Mouse (Mus musculus) heart, postnatal 36 days (tissue): ENCODE measurements around the gene Olfr585. TPM values are rescaled to one million over a fixed set of nuclear protein-coding genes. Genes with fewer than 3 reads are reported as not detected.

Experiments used
- DNase-seq, 2 experiments: peaks; one replicate each; pipeline ENCODE4 v3.0.0; 2021 to 2022
- intact Hi-C: fragments of 180-260 bp; cut with DNase I; formaldehyde crosslinking; loops from one replicate; pipeline ENCODE4 v1.15.1; 2025
- total RNA-seq, 2 experiments: library from RNA; stranded (reverse); gene quantifications; 2 replicates each; pipeline ENCODE4 v1.2.3; 2021

Olfr585 gene
- not detected for total RNA-seq

DNA sequence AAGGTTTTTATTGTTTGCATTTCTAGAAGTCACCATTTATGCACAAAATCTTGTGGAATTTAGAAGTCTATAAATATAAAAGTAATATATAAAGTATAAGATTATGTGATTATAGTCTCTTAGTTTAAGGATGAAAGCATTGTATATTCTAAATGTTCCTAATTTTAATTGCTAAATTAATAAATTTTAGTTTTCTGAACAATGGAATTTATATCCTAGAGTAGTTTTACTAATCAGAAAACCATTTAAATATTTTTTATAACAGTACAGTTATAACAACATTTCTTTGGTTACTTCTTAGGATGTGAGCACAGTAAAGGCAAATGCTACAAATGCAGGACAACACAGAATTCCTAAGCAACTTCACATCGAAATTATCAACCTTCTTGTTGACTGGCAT, at the start of gene Olfr585:
Gene Olfr585, plus strand, starts transcription at position 301 of the 400 bp plus-strand sequence.
- no peak for DNase-seq
- intact Hi-C loops, result no loop called here

DNA sequence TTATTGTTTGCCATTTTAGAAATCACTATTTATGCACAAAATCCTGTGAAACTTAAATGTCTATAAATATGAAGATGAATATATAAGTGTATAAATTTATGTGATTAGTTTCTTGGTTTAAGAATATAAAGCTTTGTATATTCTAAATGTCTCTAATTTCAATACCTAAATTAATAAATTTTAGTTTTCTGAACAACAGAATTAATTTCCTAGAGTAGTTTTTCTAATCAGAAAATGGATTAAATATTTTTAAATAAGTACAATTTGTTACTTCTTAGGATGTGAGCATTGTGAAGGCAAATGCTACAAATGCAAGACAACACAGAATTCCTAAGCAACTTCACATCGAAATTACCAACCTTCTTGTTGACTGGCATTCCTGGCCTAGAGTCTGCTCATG, 46.5 kb upstream of the Olfr585 start, which contains the start of gene Olfr583:
Gene Olfr583, plus strand, starts transcription at position 301 of the 400 bp plus-strand sequence.
- intact Hi-C loops, result no loop called here
- no peak for DNase-seq

DNA sequence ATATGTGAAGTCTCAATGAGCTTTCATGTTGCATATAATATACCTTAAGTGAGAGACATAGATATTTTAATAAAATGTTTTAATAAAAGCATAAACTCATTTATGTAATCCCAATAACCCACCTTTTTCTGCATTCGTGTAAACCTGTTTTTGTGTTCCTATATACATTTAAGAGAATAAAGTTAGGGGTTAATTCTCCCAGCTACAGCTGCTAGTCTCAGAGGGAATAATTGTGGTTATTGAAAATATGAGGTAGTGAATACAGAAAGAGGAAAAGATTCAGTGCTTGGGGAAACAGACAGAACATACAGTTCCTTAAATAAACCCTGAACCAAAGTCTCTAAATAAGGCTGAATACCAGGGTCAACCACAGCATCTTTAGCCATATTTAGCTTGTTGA, 15.9 kb upstream of the Olfr585 start, which contains the start of gene Olfr584:
Gene Olfr584, plus strand, starts transcription at position 301 of the 400 bp plus-strand sequence.
- intact Hi-C loops, result no loop called here
- DNase-seq, result no peak

DNA sequence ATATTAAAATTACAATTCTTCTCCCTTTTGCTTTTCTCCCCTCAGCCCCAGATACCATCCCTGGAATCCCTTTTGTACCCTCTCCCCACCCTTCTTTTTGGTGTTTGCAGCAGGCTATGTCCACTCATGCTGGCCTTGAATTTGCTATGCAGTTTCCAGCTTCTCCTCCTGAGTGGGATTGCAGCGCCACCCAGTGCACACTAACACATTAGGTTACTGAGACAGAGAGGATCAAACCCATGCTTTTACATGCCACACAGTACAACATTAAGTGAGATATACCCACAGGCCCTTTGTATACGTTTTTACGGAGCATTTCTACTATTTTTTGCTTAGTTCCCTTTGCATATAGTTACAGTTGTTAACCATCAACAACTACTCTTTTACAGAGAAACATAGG, 21.9 kb downstream of the Olfr585 start:
- intact Hi-C loops, result no loop called here
- DNase-seq, result no peak

DNA sequence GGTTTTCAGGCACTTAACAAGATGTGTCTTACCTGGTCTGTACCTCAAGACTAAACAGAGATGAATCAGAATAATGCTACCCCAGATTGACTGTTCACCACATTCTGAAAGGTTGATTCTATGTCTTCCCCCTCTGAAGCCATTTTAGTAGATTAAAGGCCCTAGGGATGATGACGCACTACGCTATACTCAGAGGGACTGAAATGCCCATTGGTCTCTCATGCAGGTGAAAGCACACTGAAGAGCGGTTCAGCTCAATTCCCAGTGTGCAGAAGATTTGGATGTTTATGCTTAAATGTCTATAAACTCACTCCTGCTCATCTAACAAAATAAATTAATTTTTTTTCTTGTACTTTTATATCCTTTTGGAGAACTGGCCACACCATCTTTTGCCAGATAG, 28.0 kb downstream of the Olfr585 start, which contains the start of gene Olfr586:
Gene Olfr586, minus strand, starts transcription at position 101 of the 400 bp plus-strand sequence.
- no peak for DNase-seq
- intact Hi-C loops, result no loop called here

DNA sequence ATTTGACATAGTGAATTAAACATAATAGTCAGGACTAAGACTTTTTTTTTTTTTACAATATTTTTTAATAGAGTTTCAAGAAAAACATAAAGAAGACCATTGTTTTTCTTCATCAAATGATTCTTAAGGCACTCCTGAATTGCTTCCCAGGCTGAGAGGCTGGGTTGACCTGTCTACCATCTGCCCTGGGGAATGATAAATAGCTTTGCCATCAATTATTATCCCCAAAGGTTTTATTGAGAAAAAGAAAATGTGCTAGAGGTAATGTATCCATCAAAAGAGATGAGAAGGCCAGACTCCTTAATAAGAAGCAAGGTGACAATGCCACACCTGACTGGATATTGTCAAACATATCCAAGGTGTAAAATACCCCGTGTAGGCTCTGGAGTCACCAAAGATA, 43.1 kb downstream of the Olfr585 start, which contains the start of gene Olfr588-ps1:
Gene Olfr588-ps1, plus strand, starts transcription at position 301 of the 400 bp plus-strand sequence.
- no peak for DNase-seq
- intact Hi-C loops, result no loop called here

Other genes starting within 250 kb of the Olfr585 start
- gene Olfr566, start 239.0 kb upstream of the Olfr585 start, total RNA-seq, result not detected
- gene Olfr568, start 220.6 kb upstream of the Olfr585 start, total RNA-seq, result not detected
- not detected for gene Olfr569, start 206.8 kb upstream of the Olfr585 start, total RNA-seq
- not detected for gene Olfr570, start 203.1 kb upstream of the Olfr585 start, total RNA-seq
- gene Olfr571, start 180.2 kb upstream of the Olfr585 start, total RNA-seq, result not detected
- gene Olfr572, start 173.3 kb upstream of the Olfr585 start, total RNA-seq, result not detected
- not detected for gene Olfr573-ps1, start 155.1 kb upstream of the Olfr585 start, total RNA-seq
- gene Olfr574, start 149.3 kb upstream of the Olfr585 start, total RNA-seq, result not detected
- gene Olfr575, start 138.9 kb upstream of the Olfr585 start, total RNA-seq, result not detected
- not detected for gene Olfr576, start 135.1 kb upstream of the Olfr585 start, total RNA-seq
- gene Olfr577, start 121.8 kb upstream of the Olfr585 start, total RNA-seq, result not detected
- not detected for gene Olfr578, start 108.4 kb upstream of the Olfr585 start, total RNA-seq
- not detected for gene Olfr582, start 59.7 kb upstream of the Olfr585 start, total RNA-seq
- gene Olfr583, start 46.4 kb upstream of the Olfr585 start, total RNA-seq, result not detected
- not detected for gene Olfr584, start 15.8 kb upstream of the Olfr585 start, total RNA-seq
- gene Olfr586, start 27.9 kb downstream of the Olfr585 start, total RNA-seq, result not detected
- not detected for gene Olfr588-ps1, start 43.2 kb downstream of the Olfr585 start, total RNA-seq
- gene Olfr589, start 58.6 kb downstream of the Olfr585 start, total RNA-seq, result not detected
- gene Olfr591, start 80.6 kb downstream of the Olfr585 start, total RNA-seq, result not detected
- gene Olfr592, start 87.1 kb downstream of the Olfr585 start, total RNA-seq, result not detected
- not detected for gene Olfr593, start 114.1 kb downstream of the Olfr585 start, total RNA-seq
- not detected for gene Olfr594, start 119.3 kb downstream of the Olfr585 start, total RNA-seq
- gene Usp17ld, start 154.8 kb downstream of the Olfr585 start, total RNA-seq, result not detected
- not detected for gene Olfr596, start 207.9 kb downstream of the Olfr585 start, total RNA-seq
- not detected for gene Olfr597, start 218.6 kb downstream of the Olfr585 start, total RNA-seq
- not detected for gene Olfr598, start 225.8 kb downstream of the Olfr585 start, total RNA-seq
- gene Olfr599, start 238.2 kb downstream of the Olfr585 start, total RNA-seq, result not detected